Mouse (Mus musculus) stomach, postnatal 0 days (tissue): ENCODE data around the gene Ambra1. TPM values are rescaled to one million over a fixed set of nuclear protein-coding genes. Genes with fewer than 3 reads are reported as not detected.
"Not testable (repeated sequence)": the region's sequence is repeated elsewhere in the genome, so short reads cannot be mapped to it uniquely, and the experiment has no call there.

ENCODE experiments used
- ATAC-seq: fragments of 200-750 bp; cut with Nextera tagmentation; 2 replicates; pipeline ENCODE4 v1.8.0; 2017; ENCODE audit not compliant: low FRiP score, low TSS enrichment
- DNase-seq: peaks from one replicate; pipeline ENCODE4 v3.0.0-alpha.2; 2016; ENCODE audit warnings: low spot score
- H3K27ac ChIP-seq: fragments of 300-500 bp; sonication (generic); replicated peaks from 2 replicates; pipeline ENCODE4 v1.5.1; 2014; ENCODE audit warnings: mild to moderate bottlenecking, control low read depth
- H3K27me3 ChIP-seq: fragments of 300-500 bp; sonication (generic); 2 replicates; pipeline ENCODE4 v1.6.1; 2014; ENCODE audit warnings: low read length; ENCODE audit not compliant: control insufficient read depth, insufficient read depth
- H3K36me3 ChIP-seq: fragments of 300-500 bp; sonication (generic); 2 replicates; pipeline ENCODE4 v1.6.1; 2014; ENCODE audit warnings: low read length, mixed read lengths; ENCODE audit not compliant: control insufficient read depth, insufficient read depth
- H3K4me1 ChIP-seq: fragments of 300-500 bp; sonication (generic); replicated peaks from 2 replicates; pipeline ENCODE4 v1.6.1; 2014; ENCODE audit warnings: antibody characterized with exemption; ENCODE audit not compliant: control insufficient read depth, insufficient read depth
- H3K4me2 ChIP-seq: fragments of 300-500 bp; sonication (generic); replicated peaks from 2 replicates; pipeline ENCODE4 v1.6.1; 2014; ENCODE audit warnings: low read depth, mild to moderate bottlenecking, control low read depth, moderate library complexity
- H3K4me3 ChIP-seq: fragments of 300-500 bp; sonication (generic); 2 replicates; pipeline ENCODE4 v1.5.1; 2014; ENCODE audit warnings: low read depth, low read length, control low read depth
- H3K9ac ChIP-seq: fragments of 300-500 bp; sonication (generic); 2 replicates; pipeline ENCODE4 v1.6.1; 2014; ENCODE audit warnings: mild to moderate bottlenecking, low read length, control low read depth, mixed read lengths
- H3K9me3 ChIP-seq: fragments of 300-500 bp; sonication (generic); 2 replicates; pipeline ENCODE4 v1.6.1; 2016; ENCODE audit warnings: low read length; ENCODE audit not compliant: control insufficient read depth
- CTCF ChIP-seq: IDR thresholded peaks from 2 replicates; pipeline ENCODE4 v1.5.1; 2016; ENCODE audit warnings: antibody characterized with exemption, low read depth, mild to moderate bottlenecking, moderate library complexity
- EP300 ChIP-seq: optimal IDR thresholded peaks from 2 replicates; pipeline ENCODE3; 2016; ENCODE audit warnings: antibody characterized with exemption
- WGBS: fragments of 180-500 bp; shearing (Covaris S2); extraction: QIAGEN DNeasy Blood & Tissue Kit; methylation state at CpG from one replicate; pipeline ENCODE4 v1.1.7; 2014; 5-methylcytosine and 5-hydroxymethylcytosine counted together
- polyA plus RNA-seq: library from polyadenylated mRNA; unstranded; fragments of >200 nt; fragmentation: Nextera tagmentation; extraction: Ambion mirVana; gene quantifications from 2 replicates; pipeline ENCODE4 v1.2.1, GENCODE M21; 2015

The Ambra1 gene
- polyA plus RNA-seq, 1 experiment from 2014 or later, result 5.7 TPM

GRCm38 (mm10) chr2:91723951-91724350 is 6.0 kb upstream of the Ambra1 start:
- no peak for ATAC-seq
- no peaks in the 10 kb centered on the region for H3K27me3 ChIP-seq
- TF ChIP-seq EP300 (no peak), CTCF (no peak)

GRCm38 (mm10) chr2:91724716-91725115 is 5.2 kb upstream of the Ambra1 start:
- peaks cover 7% of the 10 kb centered on the region; the same call in 1 of the 2 replicates for H3K36me3 ChIP-seq
- no peak overlapping the region for H3K27ac ChIP-seq
- TF ChIP-seq CTCF (no peak), EP300 (no peak)
- H3K9me3 ChIP-seq, result no peaks in the 10 kb centered on the region
- H3K27me3 ChIP-seq, result no peaks in the 10 kb centered on the region
- H3K4me2 ChIP-seq, result no peak overlapping the region
- 59% methylated on average over 2 of the region's 2 CpGs for WGBS
- no peak overlapping the region for H3K4me3 ChIP-seq
- no peaks in the 10 kb centered on the region for H3K4me1 ChIP-seq
- DNase-seq, result no peak
- no peak overlapping the region for H3K9ac ChIP-seq
- no peak for ATAC-seq

More at GRCm38 (mm10) chr2:91723951-91724350, 6.0 kb upstream of the Ambra1 start:
- Histone ChIP-seq H3K9ac (no peak overlapping the region), H3K4me2 (no peak overlapping the region), H3K4me3 (no peak overlapping the region), H3K4me1 (no peaks in the 10 kb centered on the region), H3K9me3 (no peaks in the 10 kb centered on the region), H3K36me3 (peaks cover 7% of the 10 kb centered on the region; the same call in 1 of the 2 replicates), H3K27ac (no peak overlapping the region)
- DNase-seq, result no peak

GRCm38 (mm10) chr2:91725476-91725875 is 4.5 kb upstream of the Ambra1 start:
- H3K4me1 ChIP-seq, H3K9me3 ChIP-seq, DNase-seq, ATAC-seq, H3K4me2 ChIP-seq, H3K9ac ChIP-seq, H3K27ac ChIP-seq, H3K4me3 ChIP-seq, H3K27me3 ChIP-seq, H3K36me3 ChIP-seq: not testable (repeated sequence)
- WGBS, result 55% methylated on average over 4 of the region's 4 CpGs

- Histone ChIP-seq H3K4me1 (no peaks in the 10 kb centered on the region), H3K9ac (no peak overlapping the region), H3K4me3 (no peak overlapping the region), H3K9me3 (no peaks in the 10 kb centered on the region), H3K27me3 (no peaks in the 10 kb centered on the region), H3K4me2 (no peak overlapping the region), H3K36me3 (no peaks in the 10 kb centered on the region), H3K27ac (no peak overlapping the region)
- 85% methylated on average over 3 of the region's 3 CpGs for WGBS
- DNase-seq, result no peak
- ATAC-seq, result no peak
- TF ChIP-seq CTCF (no peak), EP300 (no peak)
Observed at GRCm38 (mm10) chr2:91727011-91727410, 2.9 kb upstream of the Ambra1 start.

GRCm38 (mm10) chr2:91729571-91729970 is 363 bp upstream of the Ambra1 start:
- 0 out of 2 replicates have a peak, but pooled peaks have one; percentile 5 for ATAC-seq

GRCm38 (mm10) chr2:91735221-91735620 is 5.3 kb downstream of the Ambra1 start:
- no peaks in the 10 kb centered on the region for H3K27me3 ChIP-seq
- H3K27ac ChIP-seq, result no peak overlapping the region
- no peak overlapping the region for H3K4me3 ChIP-seq
- ATAC-seq, result no peak
- no peak overlapping the region for H3K4me2 ChIP-seq
- WGBS, result 81% methylated on average over 5 of the region's 5 CpGs
- no peak overlapping the region for H3K9ac ChIP-seq
- no peaks in the 10 kb centered on the region for H3K4me1 ChIP-seq
- H3K36me3 ChIP-seq, result no peaks in the 10 kb centered on the region
- H3K9me3 ChIP-seq, result no peaks in the 10 kb centered on the region
- TF ChIP-seq CTCF (no peak), EP300 (no peak)
- DNase-seq, result no peak

More at GRCm38 (mm10) chr2:91729571-91729970, 363 bp upstream of the Ambra1 start:
- WGBS, result 14% methylated on average over 4 of the region's 4 CpGs
- Histone ChIP-seq H3K4me1 (no peaks in the 10 kb centered on the region), H3K36me3 (no peaks in the 10 kb centered on the region), H3K9me3 (no peaks in the 10 kb centered on the region), H3K9ac (no peak overlapping the region), H3K4me3 (peak overlapping the region; percentile 99), H3K27me3 (no peaks in the 10 kb centered on the region), H3K4me2 (peak overlapping the region; percentile 44), H3K27ac (no peak overlapping the region)
- TF ChIP-seq EP300 (no peak), CTCF (no peak)
- DNase-seq, result no peak
